ENCODE assay signal across 8 mouse cellular contexts in the genomic region with DNA sequence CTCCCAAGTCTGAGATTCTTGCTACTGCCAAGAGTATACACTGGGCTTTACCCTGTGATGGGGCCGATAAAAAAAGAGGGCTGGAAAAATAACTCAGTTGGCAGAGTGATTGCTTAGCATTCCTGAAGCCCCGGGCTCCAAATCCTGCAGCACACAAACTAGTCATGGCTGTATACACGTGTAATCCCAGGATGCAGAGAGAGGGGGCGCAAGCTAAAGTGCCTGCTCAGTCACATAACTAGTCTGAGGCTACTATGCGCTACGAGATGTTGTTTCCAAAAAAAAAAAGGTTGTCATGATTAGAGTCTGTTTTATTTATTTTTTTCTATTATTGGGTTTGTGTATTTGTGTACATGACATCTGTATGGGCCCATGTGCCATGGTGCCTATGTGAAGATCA.
DNase-seq lines count a peak whose midpoint lies in the region; ATAC-seq and TF ChIP-seq lines count a peak whose summit lies in the region.
"Had no signal": no experiment of that assay in that cellular context is flagged by ENCODE, and none has a peak within 500 bp of the region (broad histone marks: within the 10 kb centered on the region; RNA-seq: fewer than 3 reads in every experiment).

No protein-coding gene starts in this region.

- H3K4me1 ChIP-seq in hindbrain, postnatal 0 days (ENCODE audit: insufficient read depth, low read length) = no peaks in the 10 kb centered on the region
- no peaks in the 10 kb centered on the region for H3K4me1 ChIP-seq in hindbrain, embryonic 10.5 days (replicated peaks)
- H3K4me1 ChIP-seq in thymus, adult 2 months (replicated peaks; ENCODE audit: control insufficient read depth, insufficient read depth, low read length) = no peaks in the 10 kb centered on the region

- TF ChIP-seq CTCF in hindbrain, postnatal 0 days (IDR thresholded peaks at IDR 0.05; ENCODE audit: low read depth) = peak; percentile 56
- no peak for TF ChIP-seq CTCF in thymus, adult 2 months (IDR thresholded peaks at IDR 0.05; ENCODE audit: borderline replicate concordance, control insufficient read depth, extremely low read depth, insufficient read depth, low read length, poor library complexity)

- H3K27ac ChIP-seq in hindbrain, postnatal 0 days = no peak overlapping the region
- H3K27ac ChIP-seq in hindbrain, embryonic 10.5 days = no peak overlapping the region
- H3K27ac ChIP-seq in thymus, adult 2 months (ENCODE audit: control insufficient read depth, insufficient read depth, low read length) = no peak overlapping the region
- H3K27ac ChIP-seq: macrophage had no signal

- peaks cover 23% of the 10 kb centered on the region for H3K36me3 ChIP-seq in hindbrain, postnatal 0 days (ENCODE audit: insufficient read depth, low read length)
- peaks cover 99% of the 10 kb centered on the region for H3K36me3 ChIP-seq in hindbrain, embryonic 10.5 days
- H3K36me3 ChIP-seq in thymus, adult 2 months (ENCODE audit: control insufficient read depth, insufficient read depth, low read length) = peaks cover 76% of the 10 kb centered on the region

- peak; percentile 37 for DNase-seq in hindbrain, postnatal 0 days (ENCODE audit: low spot score)
- DNase-seq in hindbrain, embryonic 10.5 days (ENCODE audit: low spot score) = no peak
- DNase-seq in thymus, adult 2 months = peak; percentile 27
- no peak for DNase-seq in thymus, adult 18-20 months
- peak; percentile 57 for DNase-seq in kidney, postnatal 10 days
- no peak for DNase-seq in ovary, postnatal 10 days (ENCODE audit: low spot score)

- no peak overlapping the region for H3K9ac ChIP-seq in hindbrain, postnatal 0 days (replicated peaks; ENCODE audit: low read length)

- no peak overlapping the region for H3K4me3 ChIP-seq in hindbrain, postnatal 0 days (ENCODE audit: low read length)
- H3K4me3 ChIP-seq in hindbrain, embryonic 10.5 days = no peak overlapping the region
- no peak overlapping the region for H3K4me3 ChIP-seq in thymus, adult 2 months (ENCODE audit: control insufficient read depth, insufficient read depth, low read length)

- no peaks in the 10 kb centered on the region for H3K27me3 ChIP-seq in hindbrain, postnatal 0 days (ENCODE audit: insufficient read depth, low read length)
- no peaks in the 10 kb centered on the region for H3K27me3 ChIP-seq in hindbrain, embryonic 10.5 days (ENCODE audit: insufficient read depth, poor library complexity, severe bottlenecking)
- H3K27me3 ChIP-seq in thymus, adult 2 months (ENCODE audit: control insufficient read depth, insufficient read depth, low read length) = no peaks in the 10 kb centered on the region

- H3K9me3 ChIP-seq in hindbrain, postnatal 0 days (ENCODE audit: low read length) = no peaks in the 10 kb centered on the region
- H3K9me3 ChIP-seq in hindbrain, embryonic 10.5 days = no peaks in the 10 kb centered on the region

- TF ChIP-seq POLR2A in thymus, adult 2 months (IDR thresholded peaks at IDR 0.05; ENCODE audit: control insufficient read depth, extremely low read depth, insufficient read depth, low read length, poor library complexity) = no peak

- 72% methylated on average over 6 of the region's 6 CpGs for WGBS in hindbrain, postnatal 0 days
- WGBS in hindbrain, embryonic 10.5 days = 88% methylated on average over 6 of the region's 6 CpGs
- WGBS in thymus, adult 2 months = 96% methylated on average over 6 of the region's 6 CpGs

- ATAC-seq in hindbrain, postnatal 0 days = no peak
- ATAC-seq in erythroid progenitor cell, adult 5-6 weeks (replicated peaks; ENCODE audit: low FRiP score, poor library complexity, severe bottlenecking) = no peak

- no peak overlapping the region for H3K4me2 ChIP-seq in hindbrain, postnatal 0 days (ENCODE audit: low read depth, low read length)

Comparison
In these comparisons a context has a peak if more than half of its experiments do, and no peak if none do; other contexts are left out.
1. DNase-seq: peak in hindbrain, postnatal 0 days (single experiment), thymus, adult 2 months (single experiment) and kidney, postnatal 10 days (single experiment); none in hindbrain, embryonic 10.5 days (single experiment), thymus, adult 18-20 months (0 of 2) and ovary, postnatal 10 days (single experiment).